Mouse (Mus musculus) limb, embryonic 13.5 days (tissue): Measurements from ENCODE around the gene Zfand2b. TPM values are rescaled to one million over a fixed set of nuclear protein-coding genes. Genes with fewer than 3 reads are reported as not detected.

Experiments used
- ATAC-seq: fragments of 200-750 bp; cut with Nextera tagmentation; 2 replicates; pipeline ENCODE4 v1.8.0; 2017; ENCODE audit warnings: low read depth, moderate number of reproducible peaks, moderate TSS enrichment; ENCODE audit not compliant: low FRiP score
- H3K27ac ChIP-seq: fragments of 300-500 bp; sonication (generic); 2 replicates; pipeline ENCODE4 v1.5.1; 2015; ENCODE audit warnings: inconsistent platforms, mild to moderate bottlenecking, moderate library complexity
- H3K27me3 ChIP-seq: fragments of 300-500 bp; sonication (generic); 2 replicates; pipeline ENCODE4 v1.6.1; 2015; ENCODE audit warnings: mild to moderate bottlenecking, inconsistent platforms
- H3K36me3 ChIP-seq: fragments of 300-500 bp; sonication (generic); 2 replicates; pipeline ENCODE4 v1.6.1; 2015; ENCODE audit warnings: inconsistent platforms, mild to moderate bottlenecking, moderate library complexity
- H3K4me1 ChIP-seq: fragments of 300-500 bp; sonication (generic); 2 replicates; pipeline ENCODE4 v1.6.1; 2015; ENCODE audit warnings: inconsistent platforms
- H3K4me2 ChIP-seq: fragments of 300-500 bp; sonication (generic); replicated peaks from 2 replicates; pipeline ENCODE4 v1.6.1; 2015; ENCODE audit warnings: inconsistent platforms, mild to moderate bottlenecking, moderate library complexity
- H3K4me3 ChIP-seq: fragments of 300-500 bp; sonication (generic); 2 replicates; pipeline ENCODE4 v1.5.1; 2015; ENCODE audit warnings: moderate library complexity, mild to moderate bottlenecking, inconsistent platforms
- H3K9ac ChIP-seq: fragments of 300-500 bp; sonication (generic); 2 replicates; pipeline ENCODE4 v1.6.1; 2015; ENCODE audit warnings: mild to moderate bottlenecking, inconsistent platforms
- H3K9me3 ChIP-seq: fragments of 300-500 bp; sonication (generic); 2 replicates; pipeline ENCODE4 v1.6.1; 2016; ENCODE audit warnings: inconsistent platforms
- WGBS: fragments of 180-500 bp; shearing (Covaris S2); methylation state at CpG from one replicate; pipeline ENCODE4 v1.1.7; 2015; 5-methylcytosine and 5-hydroxymethylcytosine counted together
- polyA plus RNA-seq: library from polyadenylated mRNA; unstranded; fragments of >200 nt; fragmentation: Nextera tagmentation; extraction: Ambion mirVana; gene quantifications from 2 replicates; pipeline ENCODE4 v1.2.1, GENCODE M21; 2015

Gene Zfand2b
- polyA plus RNA-seq, result 36.3 and 36.8 TPM in 2 replicates

DNA sequence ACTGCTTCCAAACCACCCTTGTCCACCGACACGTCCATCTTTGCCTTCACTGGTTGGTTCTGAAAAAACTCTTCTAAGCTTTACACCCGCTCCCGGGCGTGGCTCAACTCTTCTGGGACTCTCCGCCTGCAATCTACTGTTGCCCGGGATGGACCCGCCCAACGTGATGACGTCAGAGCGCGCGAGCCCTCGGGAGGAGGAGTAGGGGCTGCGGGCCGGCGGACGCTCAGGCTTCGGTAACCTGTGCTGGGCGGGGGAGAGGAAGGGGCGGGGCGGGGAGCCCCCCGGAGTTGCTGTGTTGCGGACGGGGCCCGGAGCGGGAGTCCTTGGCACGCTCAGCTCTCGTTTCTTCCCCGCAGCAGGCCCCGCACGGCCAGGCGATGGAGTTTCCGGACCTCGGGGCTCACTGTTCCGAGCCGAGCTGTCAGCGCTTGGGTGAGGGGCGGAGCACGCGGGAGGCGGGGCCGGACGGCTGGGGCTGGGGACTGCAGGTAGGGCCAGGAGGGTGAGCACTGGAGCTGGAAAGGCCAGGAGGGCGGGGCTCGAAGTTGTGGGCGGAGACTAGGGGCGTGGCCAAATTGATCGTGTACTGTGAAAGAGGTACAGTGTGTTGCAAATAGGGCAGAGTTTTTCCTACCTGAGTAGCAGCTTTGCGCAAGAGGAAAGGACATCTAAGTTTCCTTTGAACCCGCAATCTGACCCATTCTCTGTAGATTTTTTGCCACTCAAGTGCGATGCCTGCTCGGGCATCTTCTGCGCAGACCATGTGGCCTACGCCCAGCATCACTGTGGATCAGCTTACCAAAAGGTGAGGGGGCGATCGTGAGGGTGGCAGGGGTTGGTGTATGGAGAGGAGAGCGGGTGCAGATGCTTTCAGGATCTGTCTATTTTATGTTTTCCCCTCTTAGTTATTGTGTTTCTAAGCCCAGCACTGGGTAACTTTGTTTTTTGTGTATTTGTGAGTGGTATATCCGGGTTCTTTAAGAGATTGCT lies at the start of gene Zfand2b:
TSS of gene Zfand2b (plus strand) at position 175 of the 993 bp plus-strand sequence.
- under 1% methylated on average over 57 of the region's 59 CpGs for WGBS
- H3K36me3 ChIP-seq, result peaks cover 41% of the 10 kb centered on the region
- peak; percentile 98 for ATAC-seq

DNA sequence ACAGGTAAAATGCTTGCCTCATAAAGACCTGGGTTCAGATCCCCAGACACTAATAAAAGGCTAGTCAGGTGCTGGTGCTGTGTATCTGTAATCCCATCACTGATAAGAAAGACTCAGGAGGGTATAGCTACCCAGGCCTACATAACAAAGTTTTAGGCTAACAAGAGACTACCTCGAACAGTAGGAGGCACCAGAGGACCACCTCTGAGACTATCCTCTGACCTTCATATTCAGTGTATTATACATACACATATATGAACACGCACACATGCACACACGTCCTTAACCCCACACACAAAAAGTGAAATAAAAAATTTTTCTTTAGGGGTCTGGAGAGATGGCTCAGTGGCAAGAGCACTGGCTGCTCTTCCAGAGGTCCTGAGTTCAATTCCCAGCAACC lies 46.2 kb upstream of the Zfand2b start:
- ATAC-seq, result no peak
- H3K4me3 ChIP-seq, result no peak overlapping the region
- no peaks in the 10 kb centered on the region for H3K36me3 ChIP-seq

More for the DNA sequence above, at the start of gene Zfand2b:
- Histone ChIP-seq H3K9me3 (no peaks in the 10 kb centered on the region), H3K27me3 (no peaks in the 10 kb centered on the region), H3K9ac (peak within 1 kb of the TSS; percentile 70), H3K4me1 (peaks cover 9% of the 10 kb centered on the region), H3K4me2 (peak within 1 kb of the TSS; percentile 80), H3K27ac (peak within 1 kb of the TSS; percentile 86), H3K4me3 (peak within 1 kb of the TSS; percentile 70)

DNA sequence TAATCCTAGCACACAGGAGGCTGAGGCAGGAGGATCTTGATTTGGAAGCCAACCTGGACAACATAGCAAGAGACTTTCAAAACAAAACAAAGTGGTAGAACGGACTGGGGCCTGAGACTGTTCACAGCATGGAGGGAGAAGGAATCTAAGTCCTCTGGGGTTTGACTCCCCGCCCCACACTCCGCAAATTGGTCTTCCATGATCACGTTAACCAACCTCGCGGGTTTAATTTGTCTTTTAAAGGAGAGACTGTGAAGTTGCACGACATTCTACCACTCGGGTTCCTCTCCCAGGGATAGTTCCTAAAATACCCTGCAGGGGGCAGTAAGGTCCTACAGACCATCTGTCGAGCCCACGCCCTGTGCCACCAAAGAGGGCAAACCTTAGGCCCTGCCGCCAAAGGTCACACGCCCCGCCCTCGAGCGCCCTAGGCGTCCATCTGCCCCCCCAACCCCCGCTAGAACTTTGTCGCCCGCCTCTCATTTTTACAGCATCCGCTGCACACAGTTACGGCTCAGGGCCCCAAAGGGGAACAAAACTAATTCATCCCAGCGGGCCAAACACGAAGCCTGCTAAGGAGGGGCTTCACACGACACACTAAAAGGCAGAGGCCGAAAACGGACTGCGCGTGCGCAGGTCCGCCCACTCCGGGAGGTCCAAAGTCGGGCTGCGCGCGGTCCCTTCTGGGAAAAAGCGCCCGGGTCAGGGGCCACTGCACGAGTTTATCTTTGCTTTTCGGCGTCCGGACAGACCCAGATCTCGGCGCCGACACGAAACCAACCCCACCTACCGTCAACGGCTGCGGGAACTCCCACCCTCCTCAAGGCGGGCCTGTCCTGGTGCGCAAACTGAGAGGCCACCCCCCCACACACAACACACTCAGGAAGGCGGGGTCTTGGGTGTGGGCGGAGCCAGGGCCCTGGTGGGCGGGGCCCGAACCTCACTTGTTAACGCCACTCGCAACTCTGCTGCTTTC lies 43.8 kb upstream of the Zfand2b start, which contains the start of gene Nhej1:
TSS of gene Nhej1 (minus strand) at position 855 of the 976 bp plus-strand sequence.
- Histone ChIP-seq H3K4me2 (peak within 1 kb of the TSS; percentile 61), H3K27me3 (no peaks in the 10 kb centered on the region), H3K9ac (peak within 1 kb of the TSS; percentile 73), H3K9me3 (no peaks in the 10 kb centered on the region), H3K4me1 (peaks cover 7% of the 10 kb centered on the region), H3K4me3 (peak within 1 kb of the TSS; percentile 58), H3K36me3 (no peaks in the 10 kb centered on the region), H3K27ac (peak within 1 kb of the TSS; percentile 95)
- ATAC-seq, result peak; percentile 95
- 1% methylated on average over 56 of the region's 56 CpGs for WGBS

More for the DNA sequence above, 46.2 kb upstream of the Zfand2b start:
- no peak overlapping the region for H3K9ac ChIP-seq
- H3K9me3 ChIP-seq, result no peaks in the 10 kb centered on the region
- no peak overlapping the region for H3K4me2 ChIP-seq
- 80% methylated on average over 3 of the region's 3 CpGs for WGBS
- no peak overlapping the region for H3K27ac ChIP-seq
- H3K4me1 ChIP-seq, result peaks cover 7% of the 10 kb centered on the region
- H3K27me3 ChIP-seq, result no peaks in the 10 kb centered on the region

DNA sequence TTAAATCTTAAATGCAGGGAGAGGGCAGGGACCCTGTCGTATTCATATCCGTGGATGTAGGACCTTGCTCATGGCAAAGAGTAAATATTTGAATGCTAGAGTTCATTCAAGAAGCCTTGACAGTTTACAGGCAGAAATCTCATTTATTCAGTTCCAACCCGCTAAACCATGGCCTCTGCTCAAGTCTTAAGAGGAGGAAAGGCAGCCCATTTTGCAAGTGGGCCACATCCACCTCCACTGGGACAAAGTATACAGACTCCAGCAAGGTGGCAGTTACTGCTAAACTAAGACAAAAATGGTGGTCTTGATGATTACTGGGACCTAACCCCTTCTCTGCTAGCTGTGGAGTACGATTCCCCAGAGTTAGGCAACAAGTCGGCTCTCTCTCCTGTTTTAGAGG lies 43.0 kb upstream of the Zfand2b start:
- Histone ChIP-seq H3K9ac (no peak overlapping the region), H3K4me2 (peak overlapping the region; percentile 61), H3K27me3 (no peaks in the 10 kb centered on the region), H3K4me3 (peak overlapping the region; percentile 58), H3K4me1 (peaks cover 7% of the 10 kb centered on the region), H3K36me3 (no peaks in the 10 kb centered on the region), H3K9me3 (no peaks in the 10 kb centered on the region), H3K27ac (peak overlapping the region; percentile 95; the same call in 1 of the 2 replicates)
- WGBS, result 38% methylated on average over 5 of the region's 5 CpGs
- no peak for ATAC-seq

DNA sequence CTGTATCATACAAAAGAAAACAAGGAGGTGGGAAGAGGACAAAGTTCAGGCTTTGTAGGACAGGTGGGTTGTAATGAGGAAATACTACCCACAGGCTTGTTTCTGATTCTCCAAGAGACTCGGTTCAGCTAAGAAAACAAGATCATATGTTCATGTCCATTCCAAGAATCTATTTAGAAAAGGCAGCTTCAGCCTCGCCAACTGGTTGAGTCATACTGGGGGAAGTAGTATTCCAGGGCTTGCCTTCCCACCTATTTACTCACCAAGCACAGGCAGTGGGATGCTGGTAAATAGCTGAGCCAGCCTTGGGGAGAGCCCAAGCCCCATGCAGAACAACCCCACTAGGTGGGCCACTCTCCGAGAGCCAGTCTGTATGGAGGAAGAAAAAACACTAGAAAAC lies 39.8 kb upstream of the Zfand2b start:
- WGBS, result 74% methylated on average over 3 of the region's 3 CpGs
- H3K27ac ChIP-seq, result no peak overlapping the region
- H3K4me1 ChIP-seq, result peaks cover 7% of the 10 kb centered on the region
- no peaks in the 10 kb centered on the region for H3K9me3 ChIP-seq
- H3K4me2 ChIP-seq, result no peak overlapping the region
- no peak overlapping the region for H3K4me3 ChIP-seq
- H3K9ac ChIP-seq, result no peak overlapping the region
- H3K27me3 ChIP-seq, result no peaks in the 10 kb centered on the region
- no peak for ATAC-seq
- H3K36me3 ChIP-seq, result no peaks in the 10 kb centered on the region

DNA sequence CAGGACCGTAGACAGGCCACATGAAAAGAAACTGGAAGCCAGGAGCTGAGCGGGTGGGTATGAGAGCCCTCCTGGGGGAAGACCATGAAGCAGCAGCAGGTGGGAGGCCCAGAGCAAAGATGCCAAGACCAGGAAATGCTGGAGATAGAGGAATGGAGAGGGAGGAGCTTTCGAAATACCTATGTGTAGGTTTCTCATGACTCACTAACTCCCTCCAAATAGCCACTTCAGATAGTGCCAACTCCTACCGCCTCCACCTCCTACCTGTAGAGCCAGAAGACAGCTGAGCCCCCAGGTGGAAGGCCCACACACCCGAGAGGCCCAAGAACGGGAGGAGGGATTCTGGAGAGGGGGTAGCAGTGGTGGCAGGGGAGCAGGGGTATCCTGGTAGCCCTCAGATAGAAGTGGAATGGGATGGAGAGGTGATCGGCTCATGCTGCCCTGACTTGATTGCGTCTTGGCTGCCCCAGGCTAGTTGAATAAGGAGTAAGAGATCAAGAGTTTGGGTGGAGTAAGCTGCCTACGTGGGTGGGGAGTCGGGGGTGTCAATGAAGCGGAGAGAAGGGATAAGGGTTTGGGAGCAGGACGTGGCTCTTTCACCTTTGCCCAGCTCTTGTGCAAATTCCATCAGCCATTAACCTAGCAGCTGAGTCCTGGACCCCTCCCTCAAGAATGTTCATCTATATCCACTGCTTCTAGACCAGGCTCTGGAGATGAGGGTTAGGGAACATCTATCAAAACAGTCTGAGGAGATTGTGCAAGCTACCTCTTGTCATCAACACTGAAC lies 34.8 kb upstream of the Zfand2b start, which contains the start of gene Slc23a3:
TSS of gene Slc23a3 (minus strand) at position 470 of the 787 bp plus-strand sequence.
- Histone ChIP-seq H3K36me3 (peaks cover 36% of the 10 kb centered on the region), H3K4me1 (no peaks in the 10 kb centered on the region), H3K9ac (no peak within 1 kb of the TSS), H3K4me3 (no peak within 1 kb of the TSS), H3K27ac (no peak within 1 kb of the TSS), H3K4me2 (no peak within 1 kb of the TSS), H3K27me3 (no peaks in the 10 kb centered on the region), H3K9me3 (no peaks in the 10 kb centered on the region)
- WGBS, result 64% methylated on average over 12 of the region's 12 CpGs
- no peak for ATAC-seq

DNA sequence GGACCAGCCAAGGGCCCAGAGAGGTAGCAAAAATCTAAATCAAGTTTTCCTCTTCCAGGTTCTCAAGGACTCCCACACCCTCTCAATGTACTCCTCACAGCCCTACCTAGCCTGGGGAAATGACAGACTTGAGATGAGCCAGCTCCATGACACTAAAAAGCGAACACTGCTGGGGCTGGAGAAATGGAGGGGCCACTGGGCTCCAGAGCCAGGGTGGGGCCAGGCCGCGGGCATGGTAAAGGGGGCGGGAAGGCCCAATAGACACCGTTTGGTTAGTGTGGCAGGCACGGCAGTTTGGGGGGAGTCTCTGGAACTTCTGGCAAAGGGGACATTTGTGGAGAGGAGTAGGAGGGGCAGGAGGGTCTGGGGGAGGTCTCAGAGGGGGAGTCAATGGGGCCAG lies 32.2 kb upstream of the Zfand2b start:
- no peak overlapping the region for H3K4me3 ChIP-seq
- H3K9ac ChIP-seq, result no peak overlapping the region
- no peaks in the 10 kb centered on the region for H3K27me3 ChIP-seq
- no peak overlapping the region for H3K4me2 ChIP-seq
- peaks cover 16% of the 10 kb centered on the region for H3K4me1 ChIP-seq
- H3K9me3 ChIP-seq, result no peaks in the 10 kb centered on the region
- ATAC-seq, result no peak
- no peak overlapping the region for H3K27ac ChIP-seq
- 62% methylated on average over 6 of the region's 6 CpGs for WGBS
- peaks cover 47% of the 10 kb centered on the region for H3K36me3 ChIP-seq

DNA sequence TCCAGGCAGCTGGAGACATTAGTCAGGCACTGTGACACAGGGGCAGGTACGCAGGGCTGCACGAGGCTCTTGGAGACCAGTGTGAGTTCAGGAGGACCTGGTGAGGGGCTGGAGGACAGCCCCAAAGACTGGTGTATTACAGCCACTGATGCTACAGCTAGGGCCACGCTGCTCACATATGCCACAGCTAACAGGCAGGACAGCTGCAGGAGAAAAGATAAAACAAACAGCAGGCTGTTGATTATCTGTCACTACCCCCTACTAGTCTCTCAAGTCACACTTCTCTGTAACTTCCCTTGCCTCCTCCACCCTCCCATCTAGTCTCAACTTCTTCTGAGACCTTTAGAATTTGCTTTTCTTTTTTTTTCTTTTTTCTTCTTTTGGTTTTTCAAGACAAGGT lies 31.7 kb upstream of the Zfand2b start:
- no peak overlapping the region for H3K9ac ChIP-seq
- no peak for ATAC-seq
- no peaks in the 10 kb centered on the region for H3K27me3 ChIP-seq
- 54% methylated on average over 3 of the region's 3 CpGs for WGBS
- H3K36me3 ChIP-seq, result peaks cover 47% of the 10 kb centered on the region
- no peak overlapping the region for H3K27ac ChIP-seq
- H3K4me1 ChIP-seq, result peaks cover 17% of the 10 kb centered on the region
- H3K4me3 ChIP-seq, result no peak overlapping the region
- no peak overlapping the region for H3K4me2 ChIP-seq
- H3K9me3 ChIP-seq, result no peaks in the 10 kb centered on the region

DNA sequence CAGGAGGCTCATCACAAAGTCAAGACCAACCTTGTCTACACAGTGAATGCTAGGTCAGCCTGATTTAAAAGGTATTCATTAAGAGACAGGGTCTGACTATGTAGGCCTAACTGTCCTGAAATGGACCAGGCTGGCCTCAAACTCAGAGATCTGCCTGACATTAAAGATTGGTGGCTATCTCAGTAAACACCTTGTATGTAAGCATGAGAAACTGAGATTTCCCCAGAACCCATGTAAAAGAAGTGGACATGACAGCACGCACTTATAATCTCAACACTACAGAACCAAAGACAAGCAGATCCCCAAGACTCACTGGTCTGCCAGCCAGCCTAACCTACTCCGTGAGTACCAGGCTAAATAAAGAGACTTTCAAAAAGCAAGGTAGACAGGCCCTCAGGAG lies 30.0 kb upstream of the Zfand2b start:
- no peak for ATAC-seq
- Histone ChIP-seq H3K4me1 (peaks cover 21% of the 10 kb centered on the region), H3K36me3 (peaks cover 47% of the 10 kb centered on the region), H3K4me3 (no peak overlapping the region), H3K9ac (no peak overlapping the region), H3K27me3 (no peaks in the 10 kb centered on the region), H3K9me3 (no peaks in the 10 kb centered on the region), H3K4me2 (no peak overlapping the region), H3K27ac (no peak overlapping the region)
- 91% methylated on average over 2 of the region's 2 CpGs for WGBS

DNA sequence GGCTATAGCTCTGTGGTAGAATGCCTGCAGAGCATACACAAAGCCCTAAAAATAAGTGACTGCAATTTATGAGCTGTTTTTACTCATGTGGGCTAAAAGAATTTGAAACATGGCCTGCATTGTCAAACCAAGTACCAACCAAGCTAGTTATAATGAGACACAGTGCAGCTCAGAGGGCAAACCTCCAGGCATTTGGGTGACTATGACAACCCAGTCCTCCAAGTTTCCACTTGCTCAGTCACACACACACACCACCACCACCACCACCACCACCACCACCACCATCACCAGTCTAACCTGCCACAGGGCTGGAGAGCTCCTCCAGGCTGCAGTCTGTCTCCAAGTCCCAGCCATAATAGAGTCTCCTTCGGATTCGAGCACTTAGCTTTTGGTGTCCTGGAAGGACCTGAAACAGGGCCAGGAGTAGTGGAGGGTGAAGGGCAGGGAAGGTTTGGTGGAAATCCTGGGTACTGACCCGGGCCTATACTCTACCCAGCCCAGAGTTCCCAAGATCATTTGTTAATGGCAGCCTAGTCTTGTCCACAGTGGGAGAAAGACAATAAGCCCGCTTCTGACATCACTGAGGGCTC lies 27.8 kb upstream of the Zfand2b start:
- H3K36me3 ChIP-seq, result peaks cover 60% of the 10 kb centered on the region
- peak overlapping the region; percentile 96; the same call in 1 of the 2 replicates for H3K27ac ChIP-seq
- WGBS, result 53% methylated on average over 4 of the region's 4 CpGs

More for the DNA sequence above, 27.8 kb upstream of the Zfand2b start:
- H3K27me3 ChIP-seq, result no peaks in the 10 kb centered on the region
- no peaks in the 10 kb centered on the region for H3K9me3 ChIP-seq
- no peak for ATAC-seq
- H3K4me3 ChIP-seq, result peak overlapping the region; percentile 88
- H3K9ac ChIP-seq, result peak overlapping the region; percentile 92
- peak overlapping the region; percentile 95 for H3K4me2 ChIP-seq
- H3K4me1 ChIP-seq, result peaks cover 32% of the 10 kb centered on the region
